Mouse (Mus musculus): Measurements from ENCODE around the gene Akap2.

- no peak for TF ChIP-seq POLR2A (IDR thresholded peaks at IDR 0.05; ENCODE audit: insufficient read depth, low read depth, low read length)
- no peak for TF ChIP-seq CTCF (IDR thresholded peaks at IDR 0.05; ENCODE audit: insufficient read depth, low read depth, low read length)
Measured at GRCm38 (mm10) chr4:57733445-57733844, 16.0 kb downstream of the Akap2 start.
